Mouse (Mus musculus) hindbrain, embryonic 15.5 days (tissue): ENCODE measurements around the gene Socs2. TPM values are rescaled to one million over a fixed set of nuclear protein-coding genes. Genes with fewer than 3 reads are reported as not detected.

ENCODE experiments used
- ATAC-seq: fragments of 200-750 bp; cut with Nextera tagmentation; 2 replicates; pipeline ENCODE4 v1.8.0; 2017; ENCODE audit warnings: low read depth, moderate number of reproducible peaks, moderate TSS enrichment; ENCODE audit not compliant: low FRiP score
- H3K27ac ChIP-seq: fragments of 300-500 bp; sonication (generic); replicated peaks from 2 replicates; pipeline ENCODE4 v1.5.1; 2015; ENCODE audit warnings: mild to moderate bottlenecking, inconsistent platforms
- H3K27me3 ChIP-seq: fragments of 300-500 bp; sonication (generic); 2 replicates; pipeline ENCODE4 v1.6.1; 2015; ENCODE audit warnings: control low read depth, inconsistent platforms
- H3K36me3 ChIP-seq: fragments of 300-500 bp; sonication (generic); 2 replicates; pipeline ENCODE4 v1.6.1; 2015; ENCODE audit warnings: control low read depth, inconsistent platforms
- H3K4me1 ChIP-seq: fragments of 300-500 bp; sonication (generic); replicated peaks from 2 replicates; pipeline ENCODE4 v1.6.1; 2015; ENCODE audit warnings: control low read depth, inconsistent platforms
- H3K4me2 ChIP-seq: fragments of 300-500 bp; sonication (generic); 2 replicates; pipeline ENCODE4 v1.6.1; 2015; ENCODE audit warnings: moderate library complexity, mild to moderate bottlenecking, inconsistent platforms
- H3K4me3 ChIP-seq: fragments of 300-500 bp; sonication (generic); 2 replicates; pipeline ENCODE4 v1.5.1; 2015; ENCODE audit warnings: mild to moderate bottlenecking, inconsistent platforms
- H3K9ac ChIP-seq: fragments of 300-500 bp; sonication (generic); 2 replicates; pipeline ENCODE4 v1.6.1; 2015; ENCODE audit warnings: inconsistent platforms
- H3K9me3 ChIP-seq: fragments of 300-500 bp; sonication (generic); 2 replicates; pipeline ENCODE4 v1.6.1; 2016; ENCODE audit warnings: control low read depth, inconsistent platforms
- WGBS: fragments of 180-500 bp; shearing (Covaris S2); methylation state at CpG from one replicate; pipeline ENCODE4 v1.1.7; 2015; 5-methylcytosine and 5-hydroxymethylcytosine counted together
- polyA plus RNA-seq: library from polyadenylated mRNA; unstranded; fragments of >200 nt; fragmentation: Nextera tagmentation; extraction: Ambion mirVana; gene quantifications from 2 replicates; pipeline ENCODE4 v1.2.1, GENCODE M21; 2015

Socs2 gene
- polyA plus RNA-seq, 1 experiment from 2014 or later, result 118 TPM

- Histone ChIP-seq H3K9me3 (no peaks in the 10 kb centered on the region), H3K27me3 (no peaks in the 10 kb centered on the region), H3K9ac (no peak overlapping the region), H3K4me1 (no peaks in the 10 kb centered on the region), H3K4me2 (no peak overlapping the region), H3K27ac (no peak overlapping the region), H3K4me3 (no peak overlapping the region), H3K36me3 (no peaks in the 10 kb centered on the region)
- 79% methylated on average over 18 of the region's 18 CpGs for WGBS
- ATAC-seq, result no peak
These were observed 28.4 kb upstream of the Socs2 start for GRCm38 (mm10) chr10:95445104-95446056.

GRCm38 (mm10) chr10:95442334-95442733 is 25.4 kb upstream of the Socs2 start:
- H3K4me2 ChIP-seq, result no peak overlapping the region
- no peak for ATAC-seq
- H3K4me3 ChIP-seq, result no peak overlapping the region
- H3K36me3 ChIP-seq, result no peaks in the 10 kb centered on the region
- no peaks in the 10 kb centered on the region for H3K27me3 ChIP-seq
- H3K9me3 ChIP-seq, result no peaks in the 10 kb centered on the region
- no peaks in the 10 kb centered on the region for H3K4me1 ChIP-seq
- WGBS, result 72% methylated on average over 4 of the region's 4 CpGs
- no peak overlapping the region for H3K27ac ChIP-seq
- H3K9ac ChIP-seq, result no peak overlapping the region

- H3K9me3 ChIP-seq, result no peaks in the 10 kb centered on the region
- no peak overlapping the region for H3K4me2 ChIP-seq
- H3K4me1 ChIP-seq, result no peaks in the 10 kb centered on the region
- ATAC-seq, result no peak
- no peaks in the 10 kb centered on the region for H3K36me3 ChIP-seq
- H3K4me3 ChIP-seq, result no peak overlapping the region
- no peak overlapping the region for H3K27ac ChIP-seq
- no peaks in the 10 kb centered on the region for H3K27me3 ChIP-seq
- WGBS, result 56% methylated on average over 2 of the region's 2 CpGs
- H3K9ac ChIP-seq, result no peak overlapping the region
These were observed 23.6 kb upstream of the Socs2 start for GRCm38 (mm10) chr10:95440566-95440965.

GRCm38 (mm10) chr10:95439718-95440339 is 22.8 kb upstream of the Socs2 start:
- Histone ChIP-seq H3K9ac (no peak overlapping the region), H3K4me3 (no peak overlapping the region), H3K36me3 (no peaks in the 10 kb centered on the region), H3K9me3 (no peaks in the 10 kb centered on the region), H3K27ac (no peak overlapping the region), H3K27me3 (no peaks in the 10 kb centered on the region), H3K4me1 (no peaks in the 10 kb centered on the region), H3K4me2 (no peak overlapping the region)
- no peak for ATAC-seq
- 83% methylated on average over 10 of the region's 10 CpGs for WGBS

- H3K9me3 ChIP-seq, result no peaks in the 10 kb centered on the region
- H3K27ac ChIP-seq, result no peak overlapping the region
- H3K4me1 ChIP-seq, result no peaks in the 10 kb centered on the region
- H3K4me2 ChIP-seq, result no peak overlapping the region
- no peak for ATAC-seq
- H3K9ac ChIP-seq, result no peak overlapping the region
- WGBS, result 71% methylated on average over 11 of the region's 11 CpGs
- H3K4me3 ChIP-seq, result no peak overlapping the region
- H3K27me3 ChIP-seq, result no peaks in the 10 kb centered on the region
- H3K36me3 ChIP-seq, result no peaks in the 10 kb centered on the region
These were observed 22.0 kb upstream of the Socs2 start for GRCm38 (mm10) chr10:95438941-95439340.

GRCm38 (mm10) chr10:95430271-95430670 is 13.3 kb upstream of the Socs2 start:
- 95% methylated on average over 10 of the region's 10 CpGs for WGBS
- H3K27me3 ChIP-seq, result no peaks in the 10 kb centered on the region
- H3K36me3 ChIP-seq, result no peaks in the 10 kb centered on the region
- H3K4me2 ChIP-seq, result no peak overlapping the region
- H3K9me3 ChIP-seq, result no peaks in the 10 kb centered on the region
- no peak overlapping the region for H3K9ac ChIP-seq
- no peak for ATAC-seq
- H3K27ac ChIP-seq, result no peak overlapping the region
- no peaks in the 10 kb centered on the region for H3K4me1 ChIP-seq
- no peak overlapping the region for H3K4me3 ChIP-seq

- Histone ChIP-seq H3K27me3 (no peaks in the 10 kb centered on the region), H3K4me3 (no peak overlapping the region), H3K27ac (no peak overlapping the region), H3K9ac (no peak overlapping the region), H3K36me3 (no peaks in the 10 kb centered on the region), H3K9me3 (no peaks in the 10 kb centered on the region), H3K4me2 (no peak overlapping the region), H3K4me1 (no peaks in the 10 kb centered on the region)
- 100% methylated on average over 1 of the region's 1 CpGs for WGBS
- ATAC-seq, result no peak
These were observed 12.1 kb upstream of the Socs2 start for GRCm38 (mm10) chr10:95429111-95429510.

- Histone ChIP-seq H3K27me3 (no peaks in the 10 kb centered on the region), H3K4me2 (no peak overlapping the region), H3K4me3 (no peak overlapping the region), H3K27ac (no peak overlapping the region), H3K4me1 (no peaks in the 10 kb centered on the region), H3K36me3 (no peaks in the 10 kb centered on the region), H3K9me3 (no peaks in the 10 kb centered on the region), H3K9ac (no peak overlapping the region)
- 94% methylated on average over 9 of the region's 9 CpGs for whole genome bisulfite sequencing
- no peak for ATAC-seq
These were observed 9.5 kb upstream of the Socs2 start for GRCm38 (mm10) chr10:95426207-95427115.

- H3K4me3 ChIP-seq, result no peak overlapping the region
- 88% methylated on average over 5 of the region's 5 CpGs for WGBS
These were observed 5.7 kb upstream of the Socs2 start for GRCm38 (mm10) chr10:95422681-95423080.

GRCm38 (mm10) chr10:95420284-95420683 is 3.3 kb upstream of the Socs2 start:
- no peak overlapping the region for H3K27ac ChIP-seq
- no peak overlapping the region for H3K9ac ChIP-seq
- H3K9me3 ChIP-seq, result no peaks in the 10 kb centered on the region
- peaks cover 14% of the 10 kb centered on the region for H3K4me1 ChIP-seq
- no peaks in the 10 kb centered on the region for H3K36me3 ChIP-seq
- no peak overlapping the region for H3K4me2 ChIP-seq
- H3K4me3 ChIP-seq, result no peak overlapping the region
- H3K27me3 ChIP-seq, result no peaks in the 10 kb centered on the region
- WGBS, result 73% methylated on average over 10 of the region's 10 CpGs
- ATAC-seq, result no peak

More at GRCm38 (mm10) chr10:95422681-95423080, 5.7 kb upstream of the Socs2 start:
- Histone ChIP-seq H3K9ac (no peak overlapping the region), H3K27ac (no peak overlapping the region), H3K9me3 (no peaks in the 10 kb centered on the region), H3K36me3 (no peaks in the 10 kb centered on the region), H3K4me2 (no peak overlapping the region), H3K4me1 (peaks cover 7% of the 10 kb centered on the region), H3K27me3 (no peaks in the 10 kb centered on the region)
- ATAC-seq, result no peak

- 90% methylated on average over 3 of the region's 3 CpGs for WGBS
- Histone ChIP-seq H3K9ac (no peak overlapping the region), H3K36me3 (no peaks in the 10 kb centered on the region), H3K27ac (no peak overlapping the region), H3K27me3 (no peaks in the 10 kb centered on the region), H3K9me3 (no peaks in the 10 kb centered on the region), H3K4me3 (no peak overlapping the region), H3K4me1 (peaks cover 14% of the 10 kb centered on the region), H3K4me2 (no peak overlapping the region)
- ATAC-seq, result no peak
These were observed 2.7 kb upstream of the Socs2 start for GRCm38 (mm10) chr10:95419726-95420125.

GRCm38 (mm10) chr10:95418631-95419030 is 1.7 kb upstream of the Socs2 start:
- Histone ChIP-seq H3K4me1 (peaks cover 24% of the 10 kb centered on the region), H3K27ac (no peak overlapping the region)
- 65% methylated on average over 6 of the region's 6 CpGs for WGBS

More at GRCm38 (mm10) chr10:95418631-95419030, 1.7 kb upstream of the Socs2 start:
- ATAC-seq, result no peak
- H3K9me3 ChIP-seq, result no peaks in the 10 kb centered on the region
- H3K4me2 ChIP-seq, result no peak overlapping the region
- no peak overlapping the region for H3K4me3 ChIP-seq
- no peaks in the 10 kb centered on the region for H3K36me3 ChIP-seq
- H3K9ac ChIP-seq, result no peak overlapping the region
- no peaks in the 10 kb centered on the region for H3K27me3 ChIP-seq
